Mouse (Mus musculus) cerebellum, postnatal 10 days (tissue): ENCODE results near the gene Ddi2.

Source experiments
- DNase-seq, 2 experiments: peaks; one replicate each; pipeline ENCODE4 v3.0.0; 2021; ENCODE audit warnings: mixed read lengths in 2 of 2

The Ddi2 gene

DNA sequence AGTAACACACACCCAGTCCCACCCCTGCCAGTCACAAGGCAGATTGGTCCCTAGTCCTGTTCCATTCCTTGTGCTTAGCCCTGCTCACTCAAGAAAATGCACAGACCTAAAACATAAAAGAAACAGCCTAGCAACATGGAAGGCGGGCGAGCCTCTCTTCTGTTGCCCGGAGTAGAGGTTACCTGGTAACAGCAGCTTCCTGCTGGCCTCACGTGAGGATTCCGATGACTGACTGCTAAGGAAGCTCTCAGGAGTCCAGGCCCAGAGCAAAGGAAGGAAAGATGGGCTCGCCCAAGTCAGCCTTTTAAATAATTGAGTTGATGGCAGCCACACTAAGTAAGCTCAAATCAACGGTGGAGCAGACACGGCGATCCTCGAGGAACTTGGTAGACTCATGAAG lies 71.3 kb downstream of the Ddi2 start:
- no peak for DNase-seq

DNA sequence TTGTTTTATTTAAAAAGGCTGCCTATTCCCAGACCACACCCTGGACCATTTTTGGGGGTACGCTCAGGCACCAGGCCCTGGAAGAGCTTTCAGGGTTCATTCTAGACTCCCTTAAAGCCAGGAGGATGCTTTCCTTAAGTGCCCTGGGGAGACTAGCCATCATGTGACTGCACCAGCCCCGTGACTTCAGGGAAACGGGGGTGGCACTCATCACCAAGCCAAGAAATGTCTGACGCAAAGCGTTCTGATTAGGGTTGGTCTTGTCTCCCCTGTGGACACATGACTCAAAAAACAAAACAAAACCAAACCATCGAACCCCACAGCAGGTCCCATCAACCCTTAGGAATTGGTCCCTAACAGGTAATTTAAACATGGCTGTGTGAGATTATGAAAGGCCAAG lies 71.9 kb downstream of the Ddi2 start:
- DNase-seq: no peak

DNA sequence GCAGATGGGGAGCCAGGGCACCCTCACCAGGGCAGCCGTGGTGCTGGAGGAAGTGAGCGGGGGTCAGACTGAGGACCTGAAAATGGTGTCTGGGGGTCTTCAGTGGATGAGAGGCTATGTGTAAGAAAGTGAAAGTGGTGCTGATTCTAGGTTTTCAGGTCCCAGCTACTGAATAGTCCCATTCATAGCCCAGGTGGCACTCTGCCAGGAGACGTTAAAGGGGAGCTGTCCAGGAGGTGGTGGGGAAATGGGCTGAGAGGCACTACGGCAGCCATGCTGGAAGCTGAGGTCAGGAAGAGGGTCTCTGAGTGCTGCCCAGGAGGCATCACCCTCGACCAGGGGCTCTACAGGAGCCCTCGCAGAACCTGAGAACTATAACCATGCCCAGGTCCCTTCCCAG lies 74.0 kb downstream of the Ddi2 start:
- peak; percentile 47 to 58 for DNase-seq

DNA sequence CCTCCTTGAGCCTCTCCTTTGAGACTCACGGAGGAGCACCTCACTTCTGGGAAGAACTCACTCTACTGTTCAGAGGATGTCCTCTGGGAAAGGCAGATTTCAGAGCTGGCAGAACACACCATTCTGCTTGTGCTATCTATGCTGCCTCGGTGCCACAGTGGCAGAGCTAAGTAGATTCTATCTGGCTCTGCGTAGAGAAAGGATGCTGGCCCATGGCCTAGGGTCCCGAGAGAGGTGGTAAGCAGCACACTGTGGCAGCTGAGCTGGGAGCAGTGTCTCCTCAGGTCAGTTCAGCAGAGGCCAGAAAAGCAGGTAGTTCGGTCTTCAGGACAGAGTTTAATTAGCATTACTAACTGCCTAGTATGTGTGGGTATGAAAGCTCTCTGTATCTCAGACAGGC lies 75.0 kb downstream of the Ddi2 start:
- no peak for DNase-seq

DNA sequence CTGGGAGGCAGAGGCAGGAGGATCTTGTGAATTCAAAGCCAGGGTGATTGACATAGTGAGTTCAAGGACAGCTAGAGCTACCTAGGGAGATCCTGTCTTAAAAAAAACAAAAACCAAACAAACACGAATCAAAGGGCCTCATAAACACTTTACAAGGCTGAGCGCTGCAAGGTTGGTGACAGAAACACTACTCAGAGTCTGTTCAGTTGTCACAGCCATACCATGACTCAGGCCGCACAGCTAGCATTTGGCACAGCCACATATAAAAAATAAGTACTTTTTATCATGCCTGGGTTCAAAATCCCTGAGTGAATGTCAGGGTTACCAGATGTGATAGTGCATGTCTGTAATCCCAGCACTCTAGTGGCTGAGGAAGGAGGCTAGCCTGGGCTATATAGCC lies 76.0 kb downstream of the Ddi2 start:
- no peak for DNase-seq

DNA sequence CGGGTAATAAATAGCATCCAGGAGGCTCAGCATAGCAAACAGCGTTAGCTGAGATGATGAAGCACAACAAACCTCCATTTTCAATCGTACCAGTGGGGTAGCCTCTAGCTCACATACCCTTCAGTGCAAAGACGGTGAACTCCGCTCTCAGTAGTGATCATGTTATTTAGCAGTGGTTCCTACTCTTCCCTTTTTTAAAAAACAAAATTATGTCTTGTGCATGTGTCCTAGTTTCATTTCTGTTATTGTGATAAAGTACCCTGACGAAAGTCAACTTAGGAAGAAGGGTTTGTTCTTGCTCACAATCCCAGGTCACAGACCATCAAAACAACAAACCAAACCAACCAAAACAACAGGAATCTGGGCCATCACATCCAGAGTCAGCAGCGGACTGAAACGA lies 77.2 kb downstream of the Ddi2 start:
- no peak for DNase-seq

DNA sequence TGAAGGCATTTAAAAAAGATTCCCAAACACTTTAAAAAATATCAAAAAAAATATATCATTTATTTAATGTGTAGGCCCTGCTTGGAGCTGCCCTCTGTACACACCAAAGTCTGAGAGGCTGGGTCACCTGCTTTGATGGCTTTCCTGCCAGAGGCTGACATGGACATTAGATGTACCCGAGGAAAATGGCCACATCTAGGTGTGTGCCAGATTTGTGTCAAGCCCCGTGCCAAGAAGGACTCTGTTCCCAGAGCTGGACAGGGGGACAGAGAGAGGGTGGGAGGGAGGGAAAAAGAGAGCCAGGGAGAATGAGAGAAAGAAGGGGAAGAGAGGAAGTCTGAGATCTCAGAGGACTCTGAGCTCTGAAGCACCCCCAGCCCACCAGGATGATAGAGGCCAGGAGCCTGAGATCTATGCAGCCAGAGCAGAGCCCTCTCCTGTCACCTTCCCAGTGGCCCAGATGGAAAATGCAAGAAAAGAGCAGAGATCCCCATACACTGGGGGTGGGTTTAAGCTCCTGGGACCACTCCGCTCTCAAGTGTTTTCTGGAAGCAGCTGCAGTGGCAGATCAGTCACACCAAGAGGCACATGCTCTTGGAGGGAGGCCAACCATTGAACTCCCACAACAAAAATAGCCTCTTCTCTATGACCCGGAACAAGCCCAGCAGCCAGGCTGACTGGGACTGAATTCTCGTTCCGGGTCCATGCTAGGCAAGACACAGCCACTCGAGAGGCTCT lies 79.9 kb downstream of the Ddi2 start:
- DNase-seq: peak; percentile 85 to 87

DNA sequence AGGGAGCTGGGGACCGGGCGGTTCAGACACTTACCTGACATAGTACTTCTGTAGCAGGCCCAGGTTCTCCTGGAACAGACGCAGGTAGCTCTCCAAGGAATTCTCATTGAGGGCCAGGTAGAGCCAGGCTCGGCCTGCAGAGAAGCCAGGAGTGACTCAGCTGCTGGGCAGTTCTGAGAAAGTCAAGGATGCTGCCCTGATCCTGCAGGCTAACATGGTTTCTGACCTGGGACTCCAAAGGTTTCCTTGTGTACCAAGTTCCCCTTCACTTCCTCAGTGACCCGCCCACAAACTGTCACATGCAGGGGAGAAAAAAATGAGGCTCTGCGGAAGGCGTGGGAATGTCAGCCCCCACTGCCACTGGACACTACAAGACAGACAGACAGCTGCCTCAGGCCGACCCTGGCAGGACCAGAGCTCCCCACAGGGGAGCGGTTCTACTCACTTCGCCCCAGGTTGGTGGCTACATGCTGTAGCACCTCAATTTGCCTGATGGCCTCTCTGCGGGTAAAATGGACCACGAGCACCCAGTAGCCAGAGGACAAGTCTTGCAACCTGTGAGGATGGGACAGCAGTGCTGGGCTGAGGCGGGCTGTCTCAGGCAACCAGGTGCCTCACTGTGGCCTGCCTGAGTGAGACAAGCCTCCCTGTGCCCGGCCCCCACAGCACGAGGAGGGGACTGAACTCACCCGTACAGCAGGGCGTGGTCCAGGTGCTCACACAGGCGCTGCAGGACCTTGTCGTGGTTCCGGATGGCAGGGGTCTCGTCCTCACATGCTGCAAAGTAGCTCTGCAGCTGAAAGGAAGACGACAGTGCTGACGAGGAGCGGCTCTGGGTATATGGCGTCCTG lies 81.0 kb downstream of the Ddi2 start:
- no peak for DNase-seq

DNA sequence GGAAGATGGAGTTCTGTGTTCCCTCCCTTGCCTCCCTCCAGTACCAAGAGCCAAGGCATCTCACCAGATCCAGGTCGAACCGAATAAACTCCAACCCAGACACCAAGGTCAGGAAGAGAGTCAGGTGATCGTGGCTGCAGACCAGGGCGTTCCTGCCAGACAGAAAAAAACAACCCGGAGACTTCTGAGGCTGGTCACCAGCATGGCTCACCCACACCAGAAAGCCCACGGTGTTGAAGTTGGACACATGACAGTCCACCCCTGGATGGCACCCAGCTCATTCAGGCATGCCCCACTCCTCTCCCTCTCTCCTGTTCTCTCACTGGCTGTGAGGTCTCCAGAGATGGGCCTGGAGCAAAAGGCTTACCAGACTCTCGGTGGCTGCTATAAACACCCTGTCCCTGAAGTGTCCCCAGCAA lies 81.9 kb downstream of the Ddi2 start:
- DNase-seq: peak; percentile 55 to 62

DNA sequence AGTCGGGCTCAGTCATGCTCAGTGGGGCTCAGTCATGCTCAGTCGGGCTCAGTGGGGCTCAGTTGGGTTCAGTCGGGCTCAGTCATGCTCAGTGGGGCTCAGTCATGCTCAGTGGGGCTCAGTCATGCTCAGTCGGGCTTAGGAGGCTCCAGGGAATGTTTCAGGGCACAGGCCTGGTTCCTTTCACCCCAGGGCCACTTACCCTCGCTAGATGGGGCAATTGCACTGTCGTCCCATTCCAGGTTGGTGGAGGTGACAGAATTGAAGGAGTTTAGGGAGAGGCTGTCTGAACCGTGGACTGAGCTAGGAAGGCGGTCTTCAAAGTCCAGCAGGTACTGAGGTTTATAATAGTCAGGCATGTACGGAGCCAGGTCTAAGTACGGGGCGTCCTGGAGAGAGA lies 83.7 kb downstream of the Ddi2 start:
- DNase-seq: no peak

DNA sequence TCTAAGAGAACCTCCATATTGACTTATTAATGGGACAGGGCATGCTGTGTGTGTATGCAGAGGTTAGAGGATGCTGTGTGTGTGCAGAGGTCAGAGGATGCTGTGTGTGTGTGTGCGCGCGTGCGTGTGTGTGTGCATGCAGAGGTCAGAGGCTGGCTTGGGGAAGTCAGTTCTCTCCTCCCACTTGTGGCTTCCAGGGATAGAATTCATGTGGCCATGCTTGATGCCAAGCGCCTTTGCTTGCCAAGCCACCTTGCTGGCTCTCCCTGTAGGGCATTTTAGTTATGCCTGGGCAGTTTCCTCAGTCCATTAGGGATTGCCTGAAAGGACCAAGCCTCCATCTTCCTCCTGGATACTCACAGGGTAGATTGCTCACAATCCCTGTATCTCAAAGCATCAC lies 86.5 kb downstream of the Ddi2 start:
- no peak for DNase-seq

DNA sequence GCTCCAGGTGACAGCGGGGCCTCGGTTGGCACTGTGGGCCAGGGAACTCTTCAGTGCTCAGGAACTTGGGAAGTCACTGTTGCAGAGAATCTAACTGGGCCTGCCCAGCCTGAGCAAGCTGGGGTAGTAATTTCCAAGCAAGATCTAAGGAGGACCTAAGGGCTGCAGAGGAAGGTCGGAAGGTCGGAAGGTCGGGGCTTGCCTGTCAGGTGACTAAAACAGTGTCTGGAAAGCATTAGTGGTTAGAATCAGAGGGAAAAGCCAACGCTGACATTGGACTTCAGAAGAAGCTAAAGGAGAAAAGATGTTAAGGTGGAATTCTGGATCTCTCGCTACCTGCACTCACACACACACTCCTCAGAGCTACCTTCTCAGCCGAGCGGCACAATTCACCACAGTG lies 87.2 kb downstream of the Ddi2 start:
- DNase-seq: no peak

DNA sequence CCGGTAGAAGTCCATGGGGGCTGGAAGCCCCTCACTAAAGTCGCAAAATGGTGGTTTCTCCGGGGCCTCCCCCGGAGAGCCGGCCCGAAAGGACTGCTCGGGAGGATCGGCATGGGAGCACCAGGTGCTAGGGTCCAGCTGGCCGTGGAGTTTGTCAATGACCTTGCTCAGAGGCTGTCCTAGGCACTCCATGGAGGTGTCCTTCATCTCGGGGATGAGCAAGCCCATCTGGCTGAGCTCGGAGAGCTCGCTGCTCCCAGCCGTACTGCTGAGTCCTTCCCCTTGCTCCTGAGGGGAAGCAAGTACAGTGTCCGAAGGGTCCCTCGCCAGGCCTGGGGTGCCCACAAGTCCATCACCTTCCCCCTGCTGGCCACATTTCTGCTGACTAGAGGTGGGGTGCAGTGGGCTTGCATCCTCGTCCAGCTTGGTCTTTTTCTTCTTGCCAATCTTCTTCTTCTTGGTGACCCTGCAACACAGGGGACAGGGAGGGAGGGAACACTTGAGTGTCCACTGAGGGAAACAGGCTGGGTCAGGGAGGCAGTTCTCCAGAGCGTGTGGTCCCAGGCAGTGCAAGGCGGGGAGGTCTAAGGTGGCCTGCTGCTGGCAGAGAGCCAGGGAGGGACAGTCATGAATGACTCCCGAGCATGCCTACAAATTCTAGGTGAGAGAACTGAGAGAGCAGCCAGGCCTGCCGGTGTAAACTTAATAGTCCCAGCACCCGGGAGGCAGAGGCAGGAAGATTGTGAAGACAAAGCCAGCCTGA lies 90.9 kb downstream of the Ddi2 start:
- DNase-seq: no peak

DNA sequence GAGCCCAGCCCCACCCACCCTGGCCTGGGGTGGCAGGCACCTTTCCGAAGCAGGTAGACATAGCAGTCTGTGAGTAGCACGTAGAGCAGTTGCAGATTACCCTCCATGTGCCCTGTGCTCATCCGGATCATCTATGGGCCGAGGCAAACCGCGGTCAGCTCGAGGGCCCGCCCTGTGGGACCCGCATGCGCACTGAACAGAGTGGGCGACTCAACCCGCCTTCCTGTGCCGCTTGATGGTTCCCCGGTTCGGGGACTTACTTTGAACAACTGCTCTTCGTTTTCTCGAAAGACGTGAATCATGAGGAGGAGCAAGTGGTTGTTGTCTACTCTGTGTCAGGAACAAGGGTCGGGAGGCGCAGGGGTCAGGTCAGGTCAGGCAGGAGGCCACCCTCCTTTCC lies 92.0 kb downstream of the Ddi2 start:
- DNase-seq: no peak

DNA sequence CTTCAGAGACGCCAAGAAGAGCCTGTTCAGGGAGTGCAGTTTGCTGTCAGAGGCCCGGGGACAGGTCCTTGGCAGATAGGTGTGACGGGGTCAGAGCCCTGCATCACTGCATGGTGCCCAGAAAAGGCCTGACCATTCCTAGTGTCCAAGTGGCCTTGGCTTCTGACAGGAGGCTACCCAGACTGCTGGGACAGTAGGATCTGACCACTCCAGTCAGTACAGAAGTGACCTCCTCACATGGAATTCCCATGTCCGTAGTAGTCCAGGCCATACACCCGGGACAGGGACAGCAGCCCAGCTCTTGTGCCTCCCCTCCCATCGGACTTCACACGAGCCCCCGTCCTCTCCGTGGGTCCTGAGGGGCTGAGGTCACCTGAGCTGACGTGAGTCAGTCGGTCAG lies 93.2 kb downstream of the Ddi2 start:
- DNase-seq: no peak

DNA sequence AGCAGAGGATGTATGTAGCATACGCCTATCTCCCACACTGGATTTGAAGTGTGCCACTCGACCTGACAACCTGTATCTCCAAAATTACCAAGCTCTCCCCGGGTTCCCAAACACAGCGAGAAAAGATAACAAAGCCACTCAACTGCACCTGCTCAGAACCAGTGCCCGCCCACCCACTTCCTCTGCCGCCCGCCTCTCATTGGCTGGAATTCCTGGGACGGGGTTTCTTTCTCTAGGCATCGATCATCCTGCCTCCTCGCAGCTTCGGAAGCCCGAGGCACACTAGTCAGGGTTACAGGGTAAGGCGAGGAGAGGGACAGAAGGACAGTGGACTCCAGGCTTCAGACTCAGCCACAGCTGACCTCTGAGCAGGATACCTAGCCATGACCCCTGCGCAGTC lies 94.6 kb downstream of the Ddi2 start:
- no peak for DNase-seq
